Mouse (Mus musculus): Measurements from ENCODE around the gene Tmem119.
"Not testable (repeated sequence)": the region's sequence is repeated elsewhere in the genome, so short reads cannot be mapped to it uniquely, and the experiment has no call there.

The Tmem119 gene

GRCm38 (mm10) chr5:113789075-113789788 lies 11.1 kb downstream of the Tmem119 start:
- DNase-seq (ENCODE audit: extremely low read depth, low read depth): no peak

- DNase-seq (ENCODE audit: extremely low read depth, low read depth): no peak
Observed at GRCm38 (mm10) chr5:113788645-113789044, 11.7 kb downstream of the Tmem119 start.

- no peak for DNase-seq (ENCODE audit: extremely low read depth, low read depth)
Observed at GRCm38 (mm10) chr5:113786985-113787384, 13.3 kb downstream of the Tmem119 start.

DNA sequence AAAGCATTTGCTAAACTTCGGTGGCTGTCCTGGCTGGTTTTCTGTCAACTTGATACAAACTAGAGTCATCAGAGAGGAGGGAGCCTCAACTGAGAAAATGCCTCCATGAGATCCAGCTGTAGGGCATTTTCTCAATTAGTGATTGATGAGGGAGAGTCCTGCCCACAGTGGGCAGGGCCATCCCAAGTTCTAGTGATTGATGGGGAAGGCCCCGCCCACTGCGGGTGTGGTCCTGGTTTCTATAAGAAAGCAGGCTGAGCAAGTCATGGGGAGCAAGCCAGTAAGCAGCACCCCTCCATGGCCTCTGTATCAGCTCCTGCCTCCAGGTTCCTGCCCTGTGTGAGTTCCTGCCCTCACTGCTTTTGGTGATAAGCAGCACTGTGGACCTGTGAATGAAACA lies 16.2 kb downstream of the Tmem119 start:
- not testable (repeated sequence) for DNase-seq (ENCODE audit: extremely low read depth, low read depth)

GRCm38 (mm10) chr5:113783581-113784001 lies 16.7 kb downstream of the Tmem119 start:
- DNase-seq (ENCODE audit: extremely low read depth, low read depth): no peak

GRCm38 (mm10) chr5:113782624-113783023 lies 17.7 kb downstream of the Tmem119 start:
- no peak for DNase-seq (ENCODE audit: extremely low read depth, low read depth)

DNA sequence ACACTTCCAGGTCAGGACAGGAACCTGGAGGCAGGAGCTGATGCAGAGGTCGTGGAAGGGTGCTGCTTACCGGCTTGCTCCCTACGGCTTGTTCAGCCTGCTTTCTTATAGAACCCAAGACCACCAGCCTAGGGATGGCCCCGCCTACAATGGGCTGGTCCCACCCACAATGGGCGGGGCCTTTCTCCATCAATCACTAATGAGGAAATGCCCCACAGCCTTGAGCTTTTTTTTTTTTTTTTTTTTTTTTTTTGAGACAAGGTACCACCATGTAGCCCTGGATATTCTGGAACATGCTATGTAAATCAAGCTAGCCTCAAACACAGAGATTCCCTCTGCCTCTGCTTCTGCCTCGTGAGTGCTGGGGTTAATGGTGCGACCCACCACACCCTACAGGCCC lies 18.4 kb downstream of the Tmem119 start:
- no peak for DNase-seq (ENCODE audit: extremely low read depth, low read depth)

DNA sequence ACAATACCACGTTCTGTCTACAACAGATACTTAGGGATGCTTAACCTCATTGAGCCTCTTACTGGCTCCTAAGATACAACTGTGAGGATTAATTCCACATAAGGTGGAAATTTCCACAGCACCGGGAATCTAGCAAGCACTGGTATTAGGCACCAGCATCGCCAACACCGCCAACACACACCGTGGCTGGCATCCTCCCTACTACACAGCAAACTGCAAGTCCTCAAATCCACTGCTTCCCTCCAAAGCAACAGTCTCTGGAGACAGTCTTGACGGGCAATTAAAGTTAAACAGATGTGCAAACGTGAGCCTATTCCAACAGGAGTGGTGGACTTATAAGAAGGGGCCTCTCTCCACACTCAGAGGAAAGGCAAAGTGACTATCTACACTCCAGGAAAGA lies 19.1 kb downstream of the Tmem119 start:
- no peak for DNase-seq (ENCODE audit: extremely low read depth, low read depth)

GRCm38 (mm10) chr5:113780763-113781162 lies 19.6 kb downstream of the Tmem119 start:
- no peak for DNase-seq (ENCODE audit: extremely low read depth, low read depth)

GRCm38 (mm10) chr5:113780082-113780752 lies 20.1 kb downstream of the Tmem119 start:
- DNase-seq (ENCODE audit: extremely low read depth, low read depth): no peak

DNA sequence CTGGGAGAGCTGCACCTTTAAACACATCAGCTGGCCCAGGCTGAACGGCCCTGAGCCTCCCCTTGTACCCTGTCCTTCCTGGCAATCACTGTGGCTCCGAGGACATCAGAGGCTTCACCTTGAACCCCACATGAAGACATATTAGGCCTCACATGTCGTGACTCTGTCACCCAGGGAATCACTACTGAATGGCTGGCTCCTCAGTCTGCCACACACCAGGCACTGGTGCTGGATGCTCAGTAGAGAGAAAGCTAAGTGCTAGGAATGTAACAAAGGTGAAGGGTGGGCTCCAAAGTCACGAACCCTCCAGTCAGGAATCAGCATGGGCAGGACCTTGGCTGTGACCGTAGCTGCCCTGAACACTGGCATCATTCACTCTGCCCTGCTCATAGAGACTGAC lies 20.7 kb downstream of the Tmem119 start:
- DNase-seq (ENCODE audit: extremely low read depth, low read depth): no peak

DNA sequence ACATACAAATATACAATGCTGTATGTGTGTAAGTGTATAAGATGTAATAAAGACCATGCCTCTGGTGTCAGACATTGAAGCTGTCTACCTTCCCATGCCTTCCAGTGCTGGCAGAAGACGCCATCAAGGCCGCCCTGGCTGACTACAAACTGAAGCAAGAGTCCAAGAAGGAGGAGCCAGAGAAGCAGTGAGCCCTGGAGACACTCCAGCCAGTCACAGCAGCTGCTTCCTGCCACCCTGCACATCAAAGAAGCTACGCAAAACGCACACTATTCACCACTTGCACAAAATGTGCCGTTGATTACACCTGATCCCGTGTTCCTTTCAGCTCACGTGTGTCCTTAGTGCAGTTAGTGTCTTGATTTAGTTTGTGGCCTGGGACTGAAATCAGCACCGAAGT lies 22.6 kb downstream of the Tmem119 start:
- not testable (repeated sequence) for DNase-seq (ENCODE audit: extremely low read depth, low read depth)

- DNase-seq (ENCODE audit: extremely low read depth, low read depth): no peak
Observed at GRCm38 (mm10) chr5:113776896-113777226, 23.5 kb downstream of the Tmem119 start.

DNA sequence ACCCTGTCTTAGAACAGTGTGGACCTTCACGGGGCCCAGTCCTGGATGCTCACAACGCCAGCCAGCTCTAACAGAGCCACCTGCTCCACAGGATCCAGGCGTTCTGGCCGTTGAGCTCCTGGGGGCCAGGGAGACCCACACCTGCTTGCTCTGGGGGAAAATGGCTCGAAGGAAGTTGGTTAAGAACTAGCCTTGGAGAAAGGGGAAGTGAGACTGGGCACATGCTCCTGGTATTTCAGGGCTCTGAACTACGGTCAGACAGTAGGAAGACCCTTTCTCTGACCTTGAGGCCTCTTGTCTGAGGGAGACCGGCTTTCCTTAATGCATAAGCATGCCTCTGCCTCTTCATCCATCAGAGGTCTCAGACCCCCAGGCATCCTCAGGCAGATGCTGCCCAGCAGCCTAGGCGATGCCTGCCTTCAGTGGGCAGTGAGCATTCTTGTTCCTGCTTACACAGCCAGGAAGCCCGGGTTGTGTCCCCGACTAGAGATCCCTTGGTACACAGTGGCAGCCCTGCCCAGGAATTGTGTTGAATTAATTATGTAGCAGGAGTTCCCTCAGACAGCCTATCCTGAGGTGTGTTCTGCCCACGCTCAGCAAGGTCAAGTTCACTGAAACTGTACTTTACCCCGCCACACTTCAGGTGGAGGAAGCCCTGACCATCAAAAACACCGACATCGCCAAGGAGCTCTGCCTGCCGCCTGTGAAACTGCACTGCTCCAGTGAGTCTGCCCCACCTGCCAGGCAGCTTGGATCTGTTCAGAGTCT lies 24.0 kb downstream of the Tmem119 start:
- DNase-seq (ENCODE audit: extremely low read depth, low read depth): no peak

GRCm38 (mm10) chr5:113775585-113775984 lies 24.7 kb downstream of the Tmem119 start:
- no peak for DNase-seq (ENCODE audit: extremely low read depth, low read depth)

DNA sequence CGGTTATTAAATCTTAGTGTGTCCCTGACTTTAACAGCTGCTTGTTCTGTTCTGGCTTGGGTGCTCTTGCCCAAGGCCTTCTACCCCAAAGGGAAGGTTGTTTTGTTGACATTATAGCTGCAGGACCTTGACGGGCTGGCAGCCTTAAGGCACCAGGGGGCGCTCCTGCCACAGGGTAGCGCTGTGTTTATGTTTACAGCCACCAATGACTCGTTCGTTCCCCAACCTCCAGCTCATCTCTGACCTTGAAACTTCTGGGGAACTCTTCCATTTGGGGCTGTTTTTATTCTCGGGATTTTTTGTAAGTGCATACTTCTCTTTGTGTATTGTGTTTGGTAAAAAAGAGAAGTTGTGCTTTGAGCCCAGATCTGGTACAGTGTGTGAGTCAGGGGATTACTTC lies 26.7 kb downstream of the Tmem119 start:
- peak; percentile 66 for DNase-seq (ENCODE audit: extremely low read depth, low read depth)

- DNase-seq (ENCODE audit: extremely low read depth, low read depth): no peak
Observed at GRCm38 (mm10) chr5:113772905-113773519, 27.3 kb downstream of the Tmem119 start.

GRCm38 (mm10) chr5:113772450-113772895 lies 27.8 kb downstream of the Tmem119 start, which contains the start of the genes Sart3 and Iscu:
Sart3 (minus strand) TSS chr5:113772510.
Iscu (plus strand) TSS chr5:113772748.
- DNase-seq (ENCODE audit: extremely low read depth, low read depth): peak; percentile 87

DNA sequence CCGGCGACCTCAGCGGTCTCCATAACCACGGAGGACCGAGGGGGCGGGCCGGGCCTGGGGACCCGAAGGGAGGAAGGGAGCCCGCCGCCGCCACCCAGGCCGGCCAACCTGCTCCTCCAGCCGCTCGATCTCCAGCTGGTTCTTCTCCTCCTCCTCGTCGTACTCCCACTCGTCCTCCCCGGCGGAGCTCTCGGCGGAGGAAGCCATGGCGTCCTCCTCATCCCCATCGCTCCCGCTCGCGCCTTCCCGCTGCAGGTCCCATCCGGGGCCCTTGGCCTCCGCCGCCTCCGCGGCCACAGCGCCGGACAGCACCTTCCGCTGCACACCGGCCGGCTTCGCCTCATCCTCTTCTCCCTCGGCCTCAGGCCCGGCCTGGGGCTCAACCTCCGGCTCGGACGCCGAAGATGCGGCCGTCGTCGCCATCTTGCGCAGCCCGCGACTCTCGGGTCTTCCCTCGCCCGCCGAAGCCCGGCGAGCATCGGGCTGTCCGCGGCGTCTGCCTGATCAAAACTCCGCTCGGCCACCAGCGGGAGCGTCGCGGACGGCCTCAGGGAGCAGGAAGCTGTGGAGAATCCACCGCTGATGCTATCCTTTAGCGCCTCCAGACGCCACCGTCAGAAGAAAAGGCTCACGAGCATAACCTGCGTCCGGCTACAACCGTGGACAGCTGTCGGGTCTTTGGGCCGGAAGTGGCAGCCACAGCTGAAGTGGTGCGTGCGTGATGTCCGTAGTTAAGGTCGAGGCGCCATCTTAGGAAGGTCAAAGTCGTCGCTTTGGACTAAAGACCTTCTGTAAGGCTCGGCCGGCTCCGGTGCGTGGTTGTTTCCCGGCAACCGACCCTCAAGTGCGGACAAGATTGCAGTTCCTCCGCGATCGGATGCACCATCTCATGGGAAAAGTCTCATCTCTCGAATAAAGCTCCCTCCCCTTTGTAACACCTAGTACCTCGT lies 28.8 kb downstream of the Tmem119 start:
- peak; percentile 82 for DNase-seq (ENCODE audit: extremely low read depth, low read depth)

- no peak for DNase-seq (ENCODE audit: extremely low read depth, low read depth)
Observed at GRCm38 (mm10) chr5:113768806-113769205, 31.5 kb downstream of the Tmem119 start.

All from MEL-GATA-1-ER (cell line).